Mouse (Mus musculus) liver, embryonic 12.5 days (tissue): ENCODE results near the gene Asah2. TPM values are rescaled to one million over a fixed set of nuclear protein-coding genes. Genes with fewer than 3 reads are reported as not detected.
"Not testable (repeated sequence)": the region's sequence is repeated elsewhere in the genome, so short reads cannot be mapped to it uniquely, and the experiment has no call there.

Source experiments
- ATAC-seq: fragments of 200-750 bp; cut with Nextera tagmentation; 2 replicates; pipeline ENCODE4 v1.8.0; 2017; ENCODE audit warnings: moderate number of reproducible peaks, mild to moderate bottlenecking, moderate library complexity
- H3K27ac ChIP-seq: fragments of 300-500 bp; sonication (generic); 2 replicates; pipeline ENCODE4 v1.5.1; 2016; ENCODE audit warnings: mild to moderate bottlenecking
- H3K27me3 ChIP-seq: fragments of 300-500 bp; sonication (generic); replicated peaks from 2 replicates; pipeline ENCODE4 v1.6.1; 2016; ENCODE audit warnings: mild to moderate bottlenecking, moderate library complexity
- H3K36me3 ChIP-seq: fragments of 300-500 bp; sonication (generic); 2 replicates; pipeline ENCODE4 v1.6.1; 2016; ENCODE audit warnings: mild to moderate bottlenecking, moderate library complexity
- H3K4me1 ChIP-seq: fragments of 300-500 bp; sonication (generic); 2 replicates; pipeline ENCODE4 v1.6.1; 2016
- H3K4me2 ChIP-seq: fragments of 300-500 bp; sonication (generic); 2 replicates; pipeline ENCODE4 v1.6.1; 2016; ENCODE audit warnings: mild to moderate bottlenecking, moderate library complexity
- H3K4me3 ChIP-seq: fragments of 300-500 bp; sonication (generic); 2 replicates; pipeline ENCODE4 v1.5.1; 2016; ENCODE audit warnings: mild to moderate bottlenecking, moderate library complexity
- H3K9ac ChIP-seq: fragments of 300-500 bp; sonication (generic); 2 replicates; pipeline ENCODE4 v1.6.1; 2016; ENCODE audit warnings: mild to moderate bottlenecking, moderate library complexity
- H3K9me3 ChIP-seq: fragments of 300-500 bp; sonication (generic); replicated peaks from 2 replicates; pipeline ENCODE4 v1.6.1; 2016; ENCODE audit warnings: mild to moderate bottlenecking, moderate library complexity
- WGBS: fragments of 180-500 bp; shearing (Covaris S2); methylation state at CpG from one replicate; pipeline ENCODE4 v1.1.7; 2016; ENCODE audit not compliant: insufficient replicate concordance; 5-methylcytosine and 5-hydroxymethylcytosine counted together
- polyA plus RNA-seq: library from polyadenylated mRNA; unstranded; fragments of >200 nt; fragmentation: Nextera tagmentation; extraction: Ambion mirVana; gene quantifications from 2 replicates; pipeline ENCODE4 v1.2.1, GENCODE M21; 2016

The Asah2 gene
- polyA plus RNA-seq, result 0.48 TPM in 2 replicates

DNA sequence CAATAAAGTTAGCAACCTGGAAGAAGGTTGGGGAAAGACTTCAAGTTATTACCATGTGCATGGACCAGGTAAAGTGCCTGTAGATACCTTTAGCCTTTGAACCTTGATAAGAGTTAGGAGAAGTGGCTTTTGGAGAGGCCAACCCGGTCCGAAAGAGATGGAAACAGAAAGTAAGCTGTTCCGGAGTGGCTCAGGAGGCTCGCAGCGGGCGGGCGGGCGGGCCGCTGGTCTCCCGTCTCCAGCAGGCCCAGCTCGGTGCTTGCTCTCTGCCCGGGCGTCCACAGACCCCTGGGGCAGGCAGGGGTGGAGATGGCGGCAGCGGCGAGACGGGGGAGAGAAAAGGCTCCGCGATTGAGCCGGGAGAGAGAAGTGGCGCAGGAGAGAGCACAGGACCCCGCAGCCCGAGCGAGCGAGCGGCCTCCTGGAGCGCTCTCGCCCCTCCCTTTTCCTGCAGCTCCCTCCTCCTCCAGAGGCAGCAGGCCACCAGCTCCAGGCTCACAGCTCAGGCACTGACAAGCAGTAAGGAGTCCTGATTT lies at the start of gene Asah2:
Asah2 (minus strand) TSS at position 441 of the 536 bp plus-strand sequence.
- peaks cover 4% of the 10 kb centered on the region for H3K4me1 ChIP-seq
- H3K9ac ChIP-seq, result peak within 1 kb of the TSS; percentile 78
- peak within 1 kb of the TSS; percentile 82 for H3K4me2 ChIP-seq
- H3K27ac ChIP-seq, result peak within 1 kb of the TSS; percentile 72
- H3K36me3 ChIP-seq, result no peaks in the 10 kb centered on the region
- H3K9me3 ChIP-seq, result no peaks in the 10 kb centered on the region
- peaks cover 9% of the 10 kb centered on the region for H3K27me3 ChIP-seq
- peak within 1 kb of the TSS; percentile 73 for H3K4me3 ChIP-seq
- ATAC-seq, result peak; percentile 79
- WGBS, result 2% methylated on average over 28 of the region's 28 CpGs

DNA sequence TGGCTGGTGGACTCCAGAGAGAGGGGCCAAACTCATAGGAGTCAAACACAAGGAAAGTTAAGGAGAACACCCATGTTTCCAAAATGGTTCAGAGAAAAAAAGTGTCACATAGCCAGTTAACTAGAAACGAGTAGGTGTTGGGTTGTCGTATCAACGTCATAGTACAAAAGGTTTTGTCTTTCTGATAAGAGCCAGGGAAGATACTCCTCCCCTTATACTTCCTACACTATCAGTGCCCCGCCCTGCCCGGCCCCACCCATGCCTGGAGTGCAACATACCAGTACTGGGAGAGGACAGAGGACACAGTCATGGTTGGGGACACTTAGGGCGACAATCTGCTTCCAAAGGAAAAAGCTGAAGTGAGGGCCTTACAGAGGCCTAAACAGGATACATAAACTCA lies 49.0 kb upstream of the Asah2 start:
- H3K36me3 ChIP-seq, result peaks cover 54% of the 10 kb centered on the region
- H3K27me3 ChIP-seq, result no peaks in the 10 kb centered on the region
- H3K4me1 ChIP-seq, result peaks cover 26% of the 10 kb centered on the region
- peak overlapping the region; percentile 48; the same call in 1 of the 2 replicates for H3K27ac ChIP-seq
- no peak overlapping the region for H3K9ac ChIP-seq
- 21% methylated on average over 6 of the region's 6 CpGs for WGBS
- ATAC-seq, result peak; percentile 91
- H3K4me3 ChIP-seq, result no peak overlapping the region
- H3K4me2 ChIP-seq, result peak overlapping the region; percentile 44
- H3K9me3 ChIP-seq, result no peaks in the 10 kb centered on the region

DNA sequence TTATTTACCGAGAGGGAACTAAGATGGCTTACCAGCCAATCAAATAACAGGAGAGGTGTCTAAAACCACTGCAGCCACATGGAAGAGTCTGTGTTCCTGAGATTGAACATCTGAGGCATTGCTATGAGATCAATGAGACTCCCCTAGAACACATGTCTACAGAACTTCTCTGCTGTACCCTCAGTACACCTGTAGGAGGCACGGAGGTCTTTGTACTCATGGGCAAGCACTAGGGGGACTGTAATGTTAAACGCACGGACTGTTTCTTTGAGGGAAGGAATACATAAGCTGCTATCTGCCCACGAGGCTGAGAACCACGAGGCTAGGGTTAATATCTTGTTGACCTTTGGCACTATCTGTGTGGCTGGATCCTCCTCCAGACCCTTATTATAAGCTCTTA lies 44.5 kb upstream of the Asah2 start:
- H3K9ac ChIP-seq, result no peak overlapping the region
- H3K4me2 ChIP-seq, result no peak overlapping the region
- no peak overlapping the region for H3K27ac ChIP-seq
- H3K9me3 ChIP-seq, result no peaks in the 10 kb centered on the region
- 56% methylated on average over 6 of the region's 6 CpGs for WGBS
- no peaks in the 10 kb centered on the region for H3K27me3 ChIP-seq
- H3K4me1 ChIP-seq, result peaks cover 18% of the 10 kb centered on the region
- no peak overlapping the region for H3K4me3 ChIP-seq
- no peak for ATAC-seq
- H3K36me3 ChIP-seq, result peaks cover 29% of the 10 kb centered on the region

GRCm38 (mm10) chr19:32148710-32149109 lies 40.7 kb upstream of the Asah2 start:
- Histone ChIP-seq H3K36me3 (peaks cover 9% of the 10 kb centered on the region), H3K27ac (no peak overlapping the region)
- no peak for ATAC-seq

DNA sequence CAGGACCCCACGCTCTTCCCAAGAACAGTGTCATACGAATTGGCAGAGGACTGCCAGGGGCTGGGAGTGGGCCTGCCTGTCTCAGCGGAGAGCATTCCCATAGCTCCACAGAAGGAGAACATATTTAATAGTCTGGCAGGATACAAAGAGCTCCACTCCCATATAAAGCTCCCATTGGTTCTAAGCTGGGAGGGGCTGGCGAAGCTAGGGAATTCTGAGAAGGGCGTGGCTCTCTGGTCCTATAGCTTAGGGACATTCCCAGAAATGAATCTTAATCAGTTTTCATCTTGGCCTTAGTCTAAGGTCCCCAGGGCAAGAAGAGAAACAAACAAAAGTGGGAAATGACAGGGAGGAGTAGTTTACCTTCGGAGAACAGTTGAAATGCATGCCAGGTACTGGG lies 34.4 kb upstream of the Asah2 start:
- ATAC-seq, result no peak
- Histone ChIP-seq H3K27ac (no peak overlapping the region), H3K36me3 (peaks cover 37% of the 10 kb centered on the region), H3K4me3 (no peak overlapping the region), H3K4me2 (no peak overlapping the region), H3K9ac (no peak overlapping the region), H3K27me3 (no peaks in the 10 kb centered on the region), H3K9me3 (no peaks in the 10 kb centered on the region), H3K4me1 (peaks cover 35% of the 10 kb centered on the region)
- WGBS, result 84% methylated on average over 6 of the region's 6 CpGs

More at GRCm38 (mm10) chr19:32148710-32149109, 40.7 kb upstream of the Asah2 start:
- no peaks in the 10 kb centered on the region for H3K27me3 ChIP-seq
- no peaks in the 10 kb centered on the region for H3K9me3 ChIP-seq
- no peak overlapping the region for H3K9ac ChIP-seq
- no peak overlapping the region for H3K4me2 ChIP-seq
- 61% methylated on average over 5 of the region's 5 CpGs for WGBS
- H3K4me1 ChIP-seq, result peaks cover 4% of the 10 kb centered on the region; the same call in 1 of the 2 replicates
- H3K4me3 ChIP-seq, result no peak overlapping the region

GRCm38 (mm10) chr19:32138361-32139088 lies 30.5 kb upstream of the Asah2 start:
- WGBS, result 16% methylated on average over 14 of the region's 14 CpGs
- peak overlapping the region; percentile 22; the same call in 1 of the 2 replicates for H3K4me2 ChIP-seq
- H3K27ac ChIP-seq, result no peak overlapping the region

GRCm38 (mm10) chr19:32137904-32138303 lies 29.9 kb upstream of the Asah2 start:
- ATAC-seq, result no peak
- H3K9me3 ChIP-seq, result no peaks in the 10 kb centered on the region
- H3K36me3 ChIP-seq, result peaks cover 45% of the 10 kb centered on the region
- H3K4me3 ChIP-seq, result no peak overlapping the region
- H3K27me3 ChIP-seq, result no peaks in the 10 kb centered on the region
- H3K9ac ChIP-seq, result no peak overlapping the region
- no peak overlapping the region for H3K27ac ChIP-seq
- no peak overlapping the region for H3K4me2 ChIP-seq
- H3K4me1 ChIP-seq, result peaks cover 30% of the 10 kb centered on the region
- whole genome bisulfite sequencing, result 62% methylated on average over 5 of the region's 5 CpGs

More at GRCm38 (mm10) chr19:32138361-32139088, 30.5 kb upstream of the Asah2 start:
- no peaks in the 10 kb centered on the region for H3K27me3 ChIP-seq
- H3K9ac ChIP-seq, result no peak overlapping the region
- H3K36me3 ChIP-seq, result peaks cover 52% of the 10 kb centered on the region
- ATAC-seq, result peak; percentile 65
- no peaks in the 10 kb centered on the region for H3K9me3 ChIP-seq
- no peak overlapping the region for H3K4me3 ChIP-seq
- H3K4me1 ChIP-seq, result peaks cover 35% of the 10 kb centered on the region

- Histone ChIP-seq H3K27me3 (no peaks in the 10 kb centered on the region), H3K9ac (no peak overlapping the region), H3K9me3 (no peaks in the 10 kb centered on the region), H3K4me3 (no peak overlapping the region), H3K4me2 (no peak overlapping the region), H3K27ac (no peak overlapping the region), H3K4me1 (peaks cover 24% of the 10 kb centered on the region), H3K36me3 (peaks cover 42% of the 10 kb centered on the region)
- WGBS, result 73% methylated on average over 4 of the region's 4 CpGs
- no peak for ATAC-seq
These were observed 29.0 kb upstream of the Asah2 start for GRCm38 (mm10) chr19:32136888-32137625.

GRCm38 (mm10) chr19:32131707-32132488 lies 23.9 kb upstream of the Asah2 start:
- not testable (repeated sequence) for H3K27ac ChIP-seq, H3K9me3 ChIP-seq, H3K4me1 ChIP-seq, H3K9ac ChIP-seq, H3K4me2 ChIP-seq, H3K4me3 ChIP-seq, H3K27me3 ChIP-seq
- WGBS, result 83% methylated on average over 15 of the region's 17 CpGs
- H3K36me3 ChIP-seq, result peaks cover 52% of the 10 kb centered on the region
- peak; percentile 32; the same call in 1 of the 2 replicates for ATAC-seq

DNA sequence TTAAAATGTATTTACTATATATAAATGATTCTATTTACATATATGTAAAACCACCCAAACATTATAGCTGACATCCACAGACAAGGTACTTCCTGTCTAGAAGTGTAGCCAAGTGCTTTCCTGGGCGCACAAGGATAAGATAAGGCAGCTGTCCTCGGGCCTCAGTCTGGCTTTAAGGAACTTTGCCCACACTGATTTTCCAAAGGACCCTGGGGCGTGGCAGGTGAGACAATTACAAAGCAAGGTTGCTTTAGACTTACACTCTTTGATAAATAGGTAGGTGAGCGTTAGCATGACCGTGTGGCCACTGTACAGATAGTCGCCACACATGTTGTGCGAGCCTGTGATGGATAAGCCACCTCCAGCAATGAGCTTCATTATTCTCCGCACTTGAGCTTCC lies 21.3 kb upstream of the Asah2 start:
- H3K36me3 ChIP-seq, result peaks cover 65% of the 10 kb centered on the region
- H3K4me1 ChIP-seq, result no peaks in the 10 kb centered on the region
- WGBS, result 72% methylated on average over 8 of the region's 8 CpGs
- H3K9ac ChIP-seq, result no peak overlapping the region
- no peak overlapping the region for H3K27ac ChIP-seq
- no peak for ATAC-seq
- H3K4me2 ChIP-seq, result no peak overlapping the region
- H3K27me3 ChIP-seq, result no peaks in the 10 kb centered on the region
- no peaks in the 10 kb centered on the region for H3K9me3 ChIP-seq
- no peak overlapping the region for H3K4me3 ChIP-seq

DNA sequence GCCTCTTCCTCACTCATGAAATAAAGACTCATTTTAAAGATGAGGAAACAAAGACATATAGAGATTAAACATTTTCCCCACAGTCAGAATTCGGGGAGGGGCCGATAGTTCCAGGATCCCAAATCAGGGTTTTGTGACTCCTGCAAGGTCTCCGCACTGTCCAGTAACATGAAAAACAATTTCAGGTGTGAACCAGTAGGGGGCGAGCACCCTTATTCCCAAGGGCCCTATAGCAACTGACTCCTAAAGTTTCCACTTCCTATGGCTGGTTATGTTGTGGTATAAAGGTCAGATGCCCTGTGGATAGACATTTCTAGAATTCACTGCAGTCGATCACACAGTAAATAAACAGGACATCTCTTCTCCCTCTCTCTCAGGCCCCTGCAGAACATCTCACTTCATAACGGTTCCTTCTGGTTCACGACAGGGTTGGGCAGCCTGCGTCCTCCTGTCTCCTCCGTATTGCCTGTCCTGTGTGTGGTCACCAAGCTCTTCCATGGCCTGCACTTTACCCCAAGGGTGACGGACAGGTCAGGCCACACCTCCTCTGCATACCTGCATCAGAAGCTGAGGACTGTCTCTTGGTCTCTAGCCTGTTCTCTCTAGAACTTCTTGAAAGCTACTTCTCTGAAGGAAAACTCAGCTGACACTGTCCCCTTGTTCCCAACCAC lies 19.3 kb upstream of the Asah2 start:
- H3K27me3 ChIP-seq, result no peaks in the 10 kb centered on the region
- ATAC-seq, result 0 out of 2 replicates have a peak, but pooled peaks have one; percentile 61

More for the DNA sequence above, 19.3 kb upstream of the Asah2 start:
- no peak overlapping the region for H3K9ac ChIP-seq
- no peak overlapping the region for H3K4me3 ChIP-seq
- H3K4me1 ChIP-seq, result no peaks in the 10 kb centered on the region
- peaks cover 69% of the 10 kb centered on the region for H3K36me3 ChIP-seq
- no peaks in the 10 kb centered on the region for H3K9me3 ChIP-seq
- no peak overlapping the region for H3K4me2 ChIP-seq
- H3K27ac ChIP-seq, result no peak overlapping the region
- 70% methylated on average over 10 of the region's 10 CpGs for WGBS
